Mouse (Mus musculus): Measurements from ENCODE around the gene Lmo7.

- TF ChIP-seq CTCF (IDR thresholded peaks at IDR 0.05; ENCODE audit: extremely low read depth, insufficient read depth, insufficient read length, insufficient replicate concordance) (no peak), POLR2A (IDR thresholded peaks at IDR 0.05; ENCODE audit: low read depth, low read length) (no peak)
Measured at GRCm38 (mm10) chr14:101973171-101973570, 243.4 kb downstream of the Lmo7 start.

All from spleen, adult 2 months (tissue).